Mouse (Mus musculus): ENCODE data around the gene Btbd18. TPM values are rescaled to one million over a fixed set of nuclear protein-coding genes. Genes with fewer than 3 reads are reported as not detected.

Gene Btbd18
- polyA plus RNA-seq (2017; shearing (Covaris generic)), result under 1 TPM in 1 of 2 experiments, not detected in 1; 0.23 TPM

DNA sequence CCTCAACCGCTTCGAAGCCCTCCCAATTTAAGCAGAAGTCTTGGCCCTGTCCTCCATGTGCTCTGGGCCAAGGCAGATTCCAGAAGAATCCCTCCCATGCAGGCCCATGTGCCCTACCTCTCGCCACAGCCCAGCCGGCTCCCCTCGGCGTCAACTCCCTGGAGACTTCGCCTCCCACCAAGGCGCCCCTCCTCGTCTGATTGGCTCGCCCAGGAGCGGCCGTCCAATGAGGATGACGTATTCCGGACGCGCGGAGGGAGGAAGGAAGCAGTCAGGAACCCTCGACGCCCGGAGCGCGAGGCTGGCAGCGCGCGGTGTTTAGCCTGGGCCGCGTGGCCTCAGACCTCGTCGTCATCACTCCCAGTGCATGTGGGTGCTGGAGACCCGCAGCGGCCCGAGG lies at the start of gene Btbd18:
Gene Btbd18, plus strand, starts transcription at position 274 of the 400 bp plus-strand sequence.

DNA sequence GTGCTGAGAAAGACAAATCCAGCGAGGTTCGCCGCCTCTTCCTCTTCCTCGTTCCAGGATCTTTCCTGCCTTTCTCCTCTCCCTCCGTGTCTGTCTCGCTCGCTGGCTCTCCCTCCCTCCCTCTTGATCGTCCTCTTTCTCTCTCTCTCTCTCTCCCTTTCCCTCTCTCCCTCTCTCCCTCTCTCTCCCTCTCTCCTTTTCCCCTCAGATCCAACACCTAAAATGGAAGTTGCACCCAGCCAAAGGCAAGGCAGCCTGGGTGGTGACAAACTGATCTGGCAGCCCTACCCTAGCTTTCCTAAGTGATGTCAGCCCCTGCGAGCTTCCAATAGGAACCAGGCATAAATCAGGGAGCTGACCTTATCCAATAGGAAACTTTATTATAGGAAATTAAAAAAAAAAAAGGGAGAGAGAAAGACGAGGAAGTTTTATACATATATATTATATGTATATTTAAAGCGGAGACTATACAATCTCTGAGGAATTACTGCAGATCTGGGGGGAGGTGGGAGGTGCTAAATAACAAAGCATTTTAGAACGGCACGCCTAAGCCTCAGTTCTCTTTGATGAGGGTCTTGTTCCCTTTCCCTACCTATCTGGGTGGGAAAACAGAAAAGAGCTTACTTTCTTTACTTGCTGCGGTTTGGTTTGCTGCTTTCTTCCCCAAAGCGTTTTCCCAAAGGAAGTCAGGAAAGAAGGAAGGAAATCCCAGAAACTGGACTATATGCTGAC lies 8.2 kb upstream of the Btbd18 start, which contains the start of gene Ctnnd1:
Gene Ctnnd1, minus strand, starts transcription at position 302 of the 732 bp plus-strand sequence.

DNA sequence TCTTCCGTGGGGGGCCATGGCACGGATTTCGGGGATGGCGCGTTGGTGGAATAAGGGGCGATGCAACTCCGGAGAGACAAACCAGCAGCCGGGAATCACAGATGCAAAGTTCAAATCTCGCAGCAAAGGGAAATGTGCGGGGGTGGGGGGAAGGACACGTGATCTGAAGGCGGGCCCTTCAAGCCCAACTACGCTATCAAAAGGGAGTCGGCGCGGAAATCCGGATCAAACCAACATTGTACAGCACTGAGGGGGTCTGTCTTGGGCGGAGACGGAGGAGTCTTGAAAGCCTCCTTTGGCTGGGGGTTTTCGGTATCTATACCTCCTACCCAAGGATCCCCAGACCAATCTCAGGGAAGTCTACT lies 11.7 kb downstream of the Btbd18 start, which contains the start of gene Selenoh:
Gene Selenoh, minus strand, starts transcription at position 202 of the 365 bp plus-strand sequence.

DNA sequence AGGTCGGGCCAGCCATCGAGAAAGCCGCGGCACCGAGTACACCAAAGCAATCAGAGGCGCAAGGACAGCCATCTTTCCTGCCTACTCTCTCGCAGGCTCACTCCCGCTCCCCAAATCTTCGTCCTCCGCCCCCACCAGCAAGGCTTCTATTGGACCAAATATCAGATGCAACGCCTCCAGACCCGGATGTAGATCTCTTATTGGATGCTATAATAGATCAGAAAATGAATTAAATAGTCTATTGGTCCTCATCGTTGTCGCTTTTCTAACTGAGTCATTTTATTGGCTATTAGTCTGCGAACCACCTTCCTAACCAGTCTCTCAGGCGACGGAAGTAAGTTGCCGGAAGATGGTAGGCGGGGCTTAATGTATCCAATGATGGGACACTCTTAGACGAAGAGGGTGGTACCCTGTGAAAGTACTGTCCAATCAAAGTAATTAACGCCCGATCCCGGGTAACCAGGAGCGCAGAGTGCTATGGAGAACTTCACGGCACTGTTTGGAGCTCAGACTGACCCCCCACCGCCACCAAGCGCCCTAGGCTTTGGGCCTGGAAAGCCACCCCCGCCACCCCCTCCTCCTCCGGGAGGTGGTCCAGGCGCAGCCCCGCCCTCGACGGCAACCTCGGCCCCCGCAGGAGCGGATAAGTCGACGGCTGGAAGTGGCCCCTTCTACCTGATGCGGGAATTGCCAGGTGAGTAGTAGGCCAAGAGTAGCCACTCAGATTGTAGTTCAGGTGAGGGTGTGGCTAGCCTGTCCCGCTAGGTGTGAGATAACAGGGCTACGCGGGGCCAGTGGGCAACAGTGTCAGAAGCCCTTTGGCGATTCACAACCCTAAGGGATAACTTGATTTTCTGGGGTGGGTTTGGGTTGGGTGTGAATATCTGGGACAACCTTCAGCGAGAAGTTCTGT lies 19.3 kb downstream of the Btbd18 start, which contains the start of the genes Gm28635 and Med19:
Gene Gm28635, minus strand, starts transcription at position 74 of the 913 bp plus-strand sequence.
Gene Med19, plus strand, starts transcription at position 435 of the 913 bp plus-strand sequence.

DNA sequence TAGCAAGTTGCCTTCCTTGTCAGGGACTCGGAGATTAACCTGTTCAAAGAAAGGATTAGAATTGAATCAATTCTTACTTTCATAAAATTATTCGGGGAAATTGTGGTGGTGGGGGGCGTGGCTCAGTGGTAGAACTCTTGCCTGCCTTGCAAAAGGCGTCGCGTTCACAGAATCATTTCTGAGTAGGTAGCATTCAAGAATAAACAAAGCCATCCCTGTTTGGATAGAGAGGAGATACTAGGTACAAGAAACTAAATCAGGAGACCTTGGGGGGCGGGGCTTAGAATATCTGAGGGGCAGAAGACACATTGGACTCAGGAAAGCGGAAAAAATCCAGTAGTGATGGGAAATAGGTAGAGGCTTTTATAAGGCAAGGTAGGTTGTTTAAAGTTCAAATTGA lies 20.1 kb downstream of the Btbd18 start, which contains the start of gene Tmx2:
Gene Tmx2, minus strand, starts transcription at position 125 of the 400 bp plus-strand sequence.

DNA sequence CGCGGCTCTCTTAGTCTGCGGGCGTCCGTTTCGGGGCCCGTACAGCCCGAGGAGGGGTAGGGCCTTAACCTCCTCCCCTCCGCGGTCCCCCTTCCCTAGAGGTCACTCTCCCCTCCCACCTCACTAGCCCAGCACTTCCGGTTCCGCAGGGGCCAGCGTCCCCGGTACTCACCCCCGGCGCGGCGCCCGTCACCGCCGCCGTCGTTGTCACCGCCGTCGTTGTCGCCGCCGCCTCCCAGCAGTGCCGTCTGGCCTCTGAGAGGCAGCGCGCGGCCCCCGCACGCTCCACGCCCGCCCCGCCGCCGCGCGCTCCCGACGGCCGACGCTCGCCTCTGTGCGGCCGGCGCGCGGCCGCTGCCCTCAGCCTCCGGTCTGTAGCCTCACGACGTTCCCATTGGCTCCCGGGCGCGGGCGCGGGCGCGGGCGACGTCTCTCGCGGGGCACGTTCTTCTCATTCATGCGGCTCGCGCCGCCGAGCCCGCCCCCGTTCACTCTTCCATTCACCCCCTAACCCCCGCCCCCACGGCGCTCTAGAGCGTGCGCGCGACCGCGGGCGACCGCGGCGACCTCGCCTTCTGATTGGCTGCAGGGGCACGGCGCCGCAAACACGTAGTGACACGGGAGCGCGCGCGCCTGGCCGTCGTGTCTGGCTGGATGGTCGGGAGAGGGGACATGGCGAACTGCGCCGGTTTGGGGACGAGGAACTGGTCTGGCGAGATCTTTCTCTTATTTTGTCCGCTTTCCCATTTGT lies 56.1 kb downstream of the Btbd18 start, which contains the start of gene Zdhhc5:
Gene Zdhhc5, minus strand, starts transcription at position 370 of the 751 bp plus-strand sequence.

Other genes starting within 250 kb of the Btbd18 start
- gene Calcrl, start 233.7 kb upstream of the Btbd18 start, polyA plus RNA-seq (2017; shearing (Covaris generic)), result 10 to 100 TPM; 15.9 to 17.4 TPM
- 10 to 100 TPM in 1 of 2 experiments, 1 to 10 TPM in 1; 5.8 to 11.9 TPM for gene Tfpi, start 182.3 kb upstream of the Btbd18 start, polyA plus RNA-seq (2017; shearing (Covaris generic))
- 1 to 10 TPM in 1 of 2 experiments, under 1 TPM in 1; 0.62 to 2.2 TPM for gene Ctnnd1, start 8.3 kb upstream of the Btbd18 start, polyA plus RNA-seq (2017; shearing (Covaris generic))
- gene Selenoh, start 11.7 kb downstream of the Btbd18 start, polyA plus RNA-seq (2017; shearing (Covaris generic)), result 100 to 1,000 TPM; 110 to 128 TPM
- gene Gm28635, start 19.0 kb downstream of the Btbd18 start, polyA plus RNA-seq (2017; shearing (Covaris generic)), result not detected
- 10 to 100 TPM; 31.4 to 34.1 TPM for gene Med19, start 19.3 kb downstream of the Btbd18 start, polyA plus RNA-seq (2017; shearing (Covaris generic))
- 10 to 100 TPM; 70.5 to 91.6 TPM for gene Tmx2, start 20.1 kb downstream of the Btbd18 start, polyA plus RNA-seq (2017; shearing (Covaris generic))
- gene Zdhhc5, start 56.1 kb downstream of the Btbd18 start, polyA plus RNA-seq (2017; shearing (Covaris generic)), result 10 to 100 TPM; 27.5 to 46.1 TPM
- 10 to 100 TPM; 49.8 to 53.2 TPM for gene Clp1, start 68.3 kb downstream of the Btbd18 start, polyA plus RNA-seq (2017; shearing (Covaris generic))
- gene Ypel4, start 75.0 kb downstream of the Btbd18 start, polyA plus RNA-seq (2017; shearing (Covaris generic)), result 1 to 10 TPM in 1 of 2 experiments, under 1 TPM in 1; 0.31 to 1.1 TPM
- not detected for gene Gm19426, start 84.6 kb downstream of the Btbd18 start, polyA plus RNA-seq (2017; shearing (Covaris generic))
- gene Serping1, start 116.4 kb downstream of the Btbd18 start, polyA plus RNA-seq (2017; shearing (Covaris generic)), result not detected
- 10 to 100 TPM; 23.1 to 71.4 TPM for gene Ube2l6, start 139.7 kb downstream of the Btbd18 start, polyA plus RNA-seq (2017; shearing (Covaris generic))
- under 1 TPM in 1 of 2 experiments, not detected in 1; 0.16 TPM for gene Smtnl1, start 163.6 kb downstream of the Btbd18 start, polyA plus RNA-seq (2017; shearing (Covaris generic))
- gene Timm10, start 167.9 kb downstream of the Btbd18 start, polyA plus RNA-seq (2017; shearing (Covaris generic)), result 10 to 100 TPM; 21.9 to 43.6 TPM
- gene Slc43a1, start 179.8 kb downstream of the Btbd18 start, polyA plus RNA-seq (2017; shearing (Covaris generic)), result 1 to 10 TPM; 7.3 to 8.2 TPM
- gene Rtn4rl2, start 227.6 kb downstream of the Btbd18 start, polyA plus RNA-seq (2017; shearing (Covaris generic)), result not detected

Measured in activated CD4-positive, CD25-positive, alpha-beta regulatory T cell (primary cell).